Mouse (Mus musculus) brain, embryonic 14.5 days (tissue): ENCODE results near the gene Fasl. TPM values are rescaled to one million over a fixed set of nuclear protein-coding genes. Genes with fewer than 3 reads are reported as not detected.
A peak's percentile ranks its signal among the peaks of the same experiment; 100 is the strongest.

Experiments
- DNase-seq: peaks from one replicate; pipeline ENCODE4 v3.0.0-alpha.2; 2011; ENCODE audit warnings: low read depth
- CTCF ChIP-seq: fragments of 200-500 bp; IDR thresholded peaks from 2 replicates; pipeline ENCODE4 v1.5.1; 2012; ENCODE audit warnings: inconsistent platforms, mild to moderate bottlenecking, moderate library complexity, borderline replicate concordance; ENCODE audit not compliant: insufficient read depth, insufficient read length; ENCODE audit errors: extremely low read depth
- POLR2A ChIP-seq: fragments of 200-500 bp; IDR thresholded peaks from 2 replicates; pipeline ENCODE4 v1.6.1; 2012; ENCODE audit warnings: mild to moderate bottlenecking, inconsistent platforms, borderline replicate concordance; ENCODE audit not compliant: poor library complexity, insufficient read depth, insufficient read length, severe bottlenecking; ENCODE audit errors: extremely low read depth
- polyA plus RNA-seq: library from polyadenylated mRNA; depleted of rRNA; stranded (reverse); fragments of >200 nt; gene quantifications from 2 replicates; pipeline ENCODE4 v1.2.3, GENCODE M21; 2012; rRNA removed

Gene Fasl
- polyA plus RNA-seq: 0.68 and 0.77 TPM in 2 replicates

DNA sequence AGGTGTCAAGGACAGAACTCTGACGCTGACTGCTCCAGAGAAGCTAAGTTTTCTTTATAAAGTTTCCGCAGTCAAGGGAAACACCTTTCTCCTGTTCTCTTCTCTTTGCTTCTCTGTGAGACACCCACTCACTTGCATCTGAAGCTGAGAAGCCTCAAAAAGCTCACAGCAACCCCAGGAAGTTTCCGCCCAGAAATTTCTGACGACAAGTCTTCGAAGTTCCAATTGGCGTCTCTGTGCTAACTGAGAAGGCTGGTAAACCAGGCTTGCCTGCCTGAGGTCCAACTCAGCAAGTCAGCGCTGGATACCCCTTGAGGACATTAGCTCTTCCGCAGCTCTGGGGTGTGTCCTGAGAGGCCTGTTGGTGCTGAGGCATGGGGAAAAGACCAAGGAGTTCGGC is at the start of gene Fasl:
Gene Fasl (minus strand): TSS at position 157 of the 400 bp plus-strand sequence.
- TF ChIP-seq CTCF: no peak
- no peak for TF ChIP-seq POLR2A

DNA sequence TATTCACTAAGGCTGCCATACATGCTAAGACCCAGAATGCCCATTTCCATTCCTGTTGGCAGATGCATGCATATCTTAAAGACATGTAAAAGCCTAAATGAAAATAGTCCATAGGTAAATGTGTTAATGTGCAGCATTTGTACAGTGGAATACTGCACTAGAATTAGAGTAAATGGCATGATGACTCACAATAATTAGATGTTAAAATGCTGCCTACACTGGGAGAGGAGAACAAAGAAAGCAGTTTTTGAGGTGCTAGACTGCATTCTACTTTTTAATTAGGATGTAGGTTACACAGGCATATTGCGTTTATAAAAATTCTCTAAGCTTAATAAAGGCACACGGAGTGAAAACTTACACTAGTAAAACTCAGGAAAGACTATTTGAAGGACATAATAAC is 38.4 kb upstream of the Fasl start:
- DNase-seq: peak; percentile 31
- TF ChIP-seq POLR2A: no peak
- no peak for TF ChIP-seq CTCF

More for the DNA sequence above, at the start of gene Fasl:
- DNase-seq: no peak

DNA sequence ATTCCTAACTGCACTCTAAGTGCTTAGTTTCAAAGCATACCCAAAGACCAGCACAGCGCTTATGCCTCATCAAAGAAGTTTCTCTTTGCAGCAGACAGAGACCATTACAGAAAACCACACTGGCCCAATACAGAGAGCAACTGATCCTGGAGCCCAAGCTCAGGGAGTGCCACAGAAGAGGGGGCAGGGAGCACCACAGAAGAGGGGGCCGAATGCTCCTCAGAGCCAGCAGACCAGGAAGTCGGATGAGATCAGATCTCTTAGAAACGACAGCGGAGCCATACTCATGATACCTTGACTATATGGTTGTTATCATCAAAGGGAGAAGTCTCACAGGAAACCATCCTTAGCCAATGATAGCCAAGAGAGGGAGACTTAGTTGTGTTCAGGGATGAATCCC is 21.1 kb upstream of the Fasl start:
- TF ChIP-seq POLR2A (no peak), CTCF (no peak)
- no peak for DNase-seq

DNA sequence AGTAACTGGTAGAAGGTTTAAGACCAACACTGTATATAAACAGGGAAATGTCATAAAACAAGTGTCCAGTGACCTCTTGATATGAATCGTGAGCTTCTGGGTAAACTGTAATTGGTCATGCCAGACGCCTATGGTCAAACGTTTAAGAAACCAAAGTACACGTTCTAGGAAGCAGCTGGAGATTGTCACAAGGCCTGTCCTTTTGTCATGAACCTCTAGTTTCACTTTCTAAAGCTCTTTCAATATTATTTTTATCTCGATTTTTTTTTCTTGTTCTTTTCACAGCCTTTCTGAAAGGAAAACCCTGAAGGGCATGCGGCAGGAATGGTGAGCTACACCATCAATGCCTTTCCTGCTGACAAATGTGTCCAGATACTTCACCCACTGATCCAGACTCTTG is 20.7 kb upstream of the Fasl start:
- DNase-seq: no peak
- TF ChIP-seq CTCF (no peak), POLR2A (no peak)

DNA sequence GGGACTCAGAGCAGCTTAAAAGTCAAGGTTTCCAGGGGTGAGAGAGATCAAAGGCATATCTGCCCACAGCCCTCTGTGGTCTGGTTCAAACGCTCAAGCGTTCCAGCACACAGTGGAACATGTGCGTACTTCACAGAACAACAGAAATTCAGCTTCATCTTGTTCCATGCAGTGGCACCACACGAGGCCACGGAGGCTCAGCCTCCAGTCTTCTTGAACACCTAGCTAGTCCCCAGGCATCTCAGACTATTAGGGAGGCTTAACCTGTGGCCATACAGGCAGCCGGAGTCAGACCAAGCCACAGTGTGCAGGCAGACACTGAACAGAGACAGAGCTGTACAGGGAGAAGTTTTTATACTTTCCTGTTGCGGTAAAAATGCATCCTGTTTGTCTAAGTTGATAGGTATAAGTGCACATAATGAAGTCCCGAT is 16.3 kb upstream of the Fasl start:
- TF ChIP-seq POLR2A (no peak), CTCF (no peak)

DNA sequence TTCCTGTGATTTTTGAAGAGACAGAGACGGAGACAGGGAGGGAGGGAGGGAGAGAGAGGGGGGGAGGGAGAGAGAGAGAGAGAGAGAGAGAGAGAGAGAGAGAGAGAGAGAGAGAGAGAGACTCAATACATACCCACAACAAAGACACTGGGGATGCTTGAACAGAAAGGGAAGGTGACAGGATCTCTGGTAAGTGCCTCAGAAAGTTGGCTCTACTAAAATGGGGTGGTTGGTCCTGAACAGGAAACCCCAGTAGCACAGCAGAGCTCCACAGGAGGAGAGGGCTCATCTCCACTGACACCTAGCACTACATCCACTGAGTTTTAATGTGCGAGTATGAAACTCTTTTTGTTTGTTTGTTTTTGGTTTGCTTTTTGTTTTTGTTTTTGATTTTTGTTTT is 13.0 kb upstream of the Fasl start:
- DNase-seq: no peak
- TF ChIP-seq CTCF (no peak), POLR2A (no peak)

More for the DNA sequence above, 16.3 kb upstream of the Fasl start:
- DNase-seq: no peak

DNA sequence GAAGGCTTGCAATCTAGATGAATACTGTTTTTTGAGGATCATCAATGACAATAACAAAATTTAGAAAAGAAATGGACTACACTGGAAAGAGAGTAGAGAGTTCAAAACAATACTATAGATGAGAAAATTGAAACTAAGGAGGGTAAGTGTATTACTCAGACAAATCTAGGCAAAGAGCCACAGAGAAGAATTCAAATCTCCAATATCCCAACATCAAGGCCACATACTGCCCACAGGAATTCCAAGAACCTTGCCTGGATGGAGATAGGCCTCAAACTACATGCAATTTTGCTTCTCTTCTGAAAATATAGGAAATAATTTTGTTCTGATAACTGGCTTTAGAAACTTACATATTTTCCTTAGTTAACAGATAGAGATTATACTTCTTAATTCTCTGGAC is 12.0 kb upstream of the Fasl start:
- TF ChIP-seq CTCF (no peak), POLR2A (no peak)
- no peak for DNase-seq

DNA sequence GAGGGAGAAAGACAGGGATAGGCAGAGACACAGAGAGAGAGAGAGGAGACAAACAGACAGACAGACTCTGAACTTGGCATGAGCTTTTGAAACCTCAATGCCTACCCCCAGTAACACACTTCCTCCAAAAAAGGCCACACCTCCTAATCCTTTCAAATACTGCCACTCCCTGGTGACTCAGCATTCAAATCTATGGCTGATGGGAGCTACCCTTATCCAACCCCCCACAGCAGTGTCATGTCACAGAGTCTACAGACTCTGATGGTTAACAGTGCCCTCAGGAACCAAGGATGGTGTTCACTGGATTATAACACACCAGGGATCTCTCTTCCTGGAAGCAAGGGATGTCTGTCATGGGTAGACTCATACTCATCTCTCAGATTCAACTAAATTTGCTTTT is 11.5 kb upstream of the Fasl start:
- no peak for DNase-seq
- TF ChIP-seq CTCF: no peak

DNA sequence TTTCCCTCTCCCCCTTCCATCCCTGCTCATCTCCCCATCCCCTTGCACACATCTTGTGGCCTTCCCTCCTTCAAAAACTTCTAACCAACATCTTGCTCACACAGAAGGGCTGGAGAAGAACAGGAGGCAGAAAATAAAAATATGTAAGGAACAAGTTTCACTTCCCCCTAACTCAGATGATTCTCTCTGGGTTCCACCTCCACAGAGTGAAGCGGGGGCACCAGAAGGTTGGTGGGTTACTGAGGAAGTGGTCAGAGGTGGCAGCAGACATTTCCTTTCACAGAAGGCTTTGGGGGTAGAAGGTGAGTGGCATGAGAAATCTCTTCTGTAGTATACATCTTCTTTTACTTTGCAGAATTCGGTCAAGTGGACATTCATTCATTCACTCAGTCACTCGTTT is 10.6 kb upstream of the Fasl start:
- no peak for DNase-seq
- TF ChIP-seq POLR2A: no peak
- TF ChIP-seq CTCF: no peak

DNA sequence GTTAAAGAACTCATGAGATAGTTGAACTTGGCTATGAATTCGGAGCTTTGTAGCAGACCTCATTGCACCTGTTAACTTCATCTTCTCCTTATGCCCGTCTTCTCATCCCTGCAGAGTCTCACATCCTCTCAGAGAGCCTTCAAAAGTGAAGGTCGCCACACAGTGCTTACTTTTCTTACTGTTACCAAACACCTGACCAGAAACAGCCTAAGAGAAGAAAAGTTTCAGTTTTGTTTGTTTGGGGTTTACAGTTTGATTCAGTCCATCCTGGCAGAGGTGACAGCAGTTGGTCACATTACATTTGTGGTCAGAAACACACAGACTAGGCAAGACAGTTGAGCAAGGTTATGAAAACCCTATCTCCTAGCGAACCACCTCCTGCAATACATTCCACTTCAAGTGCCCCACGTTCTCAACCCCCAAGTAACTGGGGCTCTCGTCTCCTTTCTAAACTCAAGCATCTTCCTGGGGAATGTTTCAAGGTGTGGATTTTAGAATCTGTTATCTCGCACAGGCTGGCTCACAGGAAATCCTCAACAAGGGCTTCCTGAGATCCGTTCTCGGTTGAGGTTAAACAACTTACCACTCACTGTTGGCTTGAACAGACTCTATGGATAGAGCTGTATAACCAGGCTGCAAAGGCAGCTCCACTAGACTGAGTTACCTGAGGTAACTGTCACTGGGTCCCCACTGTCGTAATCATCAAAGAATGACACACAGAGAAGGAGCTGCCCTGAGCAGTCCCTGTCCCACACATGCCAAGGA is 6.3 kb upstream of the Fasl start:
- TF ChIP-seq POLR2A (no peak), CTCF (no peak)
- no peak for DNase-seq

DNA sequence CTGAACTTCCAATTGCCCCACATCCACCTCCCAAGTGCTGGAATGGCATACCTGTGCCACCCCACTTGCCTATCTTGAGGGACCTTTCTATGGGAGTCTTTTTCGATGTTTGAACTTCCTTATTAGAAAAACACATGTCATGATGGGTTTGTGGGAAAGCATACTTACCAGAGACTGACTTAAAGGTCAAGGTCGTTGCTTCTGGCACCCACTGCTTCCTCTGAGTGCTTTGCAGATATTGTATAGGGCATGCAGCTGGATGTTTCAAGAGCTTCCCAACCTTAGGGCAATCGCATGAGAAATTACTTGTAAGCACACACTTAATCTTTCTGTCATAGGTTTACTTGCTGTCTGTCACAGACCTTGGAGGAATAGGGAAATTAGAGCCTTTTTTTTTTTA is 5.0 kb upstream of the Fasl start:
- no peak for DNase-seq

DNA sequence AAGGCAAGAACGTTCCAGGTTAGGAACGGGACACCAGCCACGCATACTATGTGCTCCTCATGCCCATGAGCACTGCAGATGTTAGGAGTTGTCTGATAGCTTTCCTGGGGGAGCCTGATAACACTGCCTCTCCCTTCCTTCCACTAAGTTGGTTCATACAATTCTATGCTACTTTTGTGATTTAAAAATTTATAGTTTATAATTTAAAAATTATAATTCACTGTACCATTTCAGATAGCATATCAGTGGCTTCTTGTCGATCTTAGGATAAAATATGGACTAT is 4.3 kb upstream of the Fasl start:
- no peak for DNase-seq

More for the DNA sequence above, 5.0 kb upstream of the Fasl start:
- TF ChIP-seq POLR2A: no peak
- no peak for TF ChIP-seq CTCF

More for the DNA sequence above, 4.3 kb upstream of the Fasl start:
- TF ChIP-seq POLR2A (no peak), CTCF (no peak)
